Mouse (Mus musculus): ENCODE measurements around the gene Katnb1. TPM values are rescaled to one million over a fixed set of nuclear protein-coding genes. Genes with fewer than 3 reads are reported as not detected.
A peak's percentile ranks its signal among the peaks of the same experiment; 100 is the strongest.

Gene Katnb1
- total RNA-seq (2015) (6.3 and 7.3 TPM in 2 replicates), total RNA-seq (2017) (25.2 and 25.9 TPM in 2 replicates)

DNA sequence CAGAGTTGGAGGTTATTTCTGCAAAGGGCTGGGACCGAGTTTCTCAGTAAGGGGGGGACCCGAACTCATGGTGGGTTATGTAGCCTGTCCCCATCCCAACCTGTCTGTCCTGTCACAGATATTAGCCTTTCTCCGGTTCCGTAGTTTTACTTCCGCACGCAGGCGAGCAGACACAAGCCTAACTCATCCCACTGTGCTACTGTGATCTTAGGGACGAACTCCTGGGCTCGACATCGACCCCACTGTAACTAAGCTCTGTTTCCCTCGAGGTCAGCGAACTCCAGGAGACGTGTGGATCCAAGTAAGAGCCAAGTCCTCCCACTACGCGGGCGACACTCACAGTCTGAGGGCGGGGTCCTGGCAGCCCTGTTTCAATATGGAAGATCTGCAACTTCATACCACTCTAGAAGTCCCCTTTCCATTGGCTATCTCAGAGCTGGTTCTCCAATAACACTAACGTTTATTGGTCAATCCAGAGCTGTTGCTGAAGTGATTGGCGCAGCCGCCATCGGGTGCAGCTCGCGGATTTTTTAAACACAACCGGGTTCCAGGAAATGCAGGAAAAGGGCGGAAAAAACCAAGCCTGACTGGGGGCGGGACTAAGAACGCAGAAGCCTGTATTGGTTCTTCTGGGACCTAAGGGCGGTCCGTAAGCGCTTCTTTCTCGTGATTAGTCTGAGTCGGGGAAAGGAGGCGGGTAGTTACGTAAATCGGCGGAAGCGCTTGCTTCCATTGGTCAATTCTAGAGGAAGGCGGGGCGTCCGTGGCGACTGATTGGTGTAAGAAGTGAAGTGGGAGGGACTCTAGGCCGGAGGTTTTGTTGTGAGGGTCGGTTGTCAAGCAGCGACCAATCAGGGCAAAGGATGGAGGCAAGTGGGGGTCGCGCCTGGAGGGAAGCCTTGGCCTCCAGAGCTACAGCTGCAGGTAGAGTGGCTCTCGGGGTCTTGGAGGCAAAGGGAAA is at the start of gene Katnb1:
Gene Katnb1 (plus strand): TSS at position 806 of the 961 bp plus-strand sequence.
- ATAC-seq (replicated peaks; ENCODE audit: poor library complexity): peak; percentile 86

DNA sequence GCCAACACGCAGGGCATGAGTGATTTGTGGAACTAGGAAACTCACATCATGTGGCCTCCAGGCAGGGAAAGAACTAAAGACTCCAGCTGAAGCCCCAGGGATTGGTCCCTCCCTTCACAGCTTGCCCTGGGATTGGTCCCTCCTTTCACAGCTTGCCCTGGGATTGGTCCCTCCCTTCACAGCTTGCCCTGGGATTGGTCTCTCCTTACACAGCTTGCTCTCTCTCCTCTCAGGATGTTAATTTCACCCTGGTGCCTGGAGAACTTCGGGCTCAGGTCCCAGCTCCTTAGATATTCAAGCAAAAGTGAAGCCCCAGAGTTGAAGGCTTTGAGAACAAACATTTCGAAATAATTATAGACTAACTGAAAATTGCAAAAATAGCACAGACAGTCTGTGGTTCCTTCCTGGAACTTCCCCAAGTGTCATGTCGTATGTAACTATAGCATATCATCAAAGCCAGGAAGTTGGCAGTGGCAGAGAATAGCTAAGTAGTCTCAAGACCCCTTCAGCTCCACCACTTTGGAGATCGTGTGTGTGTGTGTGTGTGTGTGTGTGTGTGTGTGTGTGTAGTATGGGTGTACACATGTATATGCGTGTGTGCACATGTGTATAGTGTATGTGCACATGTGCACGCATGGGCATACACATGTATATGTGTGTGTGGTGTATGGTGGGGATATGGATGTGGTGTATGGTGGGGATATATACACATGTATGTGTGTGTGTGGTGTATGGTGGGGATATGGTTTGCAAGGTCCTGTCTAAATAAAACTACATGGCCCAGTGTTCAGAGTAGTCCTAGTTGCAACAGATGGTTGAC is 43.7 kb upstream of the Katnb1 start:
- peak; percentile 93 for ATAC-seq (replicated peaks; ENCODE audit: poor library complexity)

DNA sequence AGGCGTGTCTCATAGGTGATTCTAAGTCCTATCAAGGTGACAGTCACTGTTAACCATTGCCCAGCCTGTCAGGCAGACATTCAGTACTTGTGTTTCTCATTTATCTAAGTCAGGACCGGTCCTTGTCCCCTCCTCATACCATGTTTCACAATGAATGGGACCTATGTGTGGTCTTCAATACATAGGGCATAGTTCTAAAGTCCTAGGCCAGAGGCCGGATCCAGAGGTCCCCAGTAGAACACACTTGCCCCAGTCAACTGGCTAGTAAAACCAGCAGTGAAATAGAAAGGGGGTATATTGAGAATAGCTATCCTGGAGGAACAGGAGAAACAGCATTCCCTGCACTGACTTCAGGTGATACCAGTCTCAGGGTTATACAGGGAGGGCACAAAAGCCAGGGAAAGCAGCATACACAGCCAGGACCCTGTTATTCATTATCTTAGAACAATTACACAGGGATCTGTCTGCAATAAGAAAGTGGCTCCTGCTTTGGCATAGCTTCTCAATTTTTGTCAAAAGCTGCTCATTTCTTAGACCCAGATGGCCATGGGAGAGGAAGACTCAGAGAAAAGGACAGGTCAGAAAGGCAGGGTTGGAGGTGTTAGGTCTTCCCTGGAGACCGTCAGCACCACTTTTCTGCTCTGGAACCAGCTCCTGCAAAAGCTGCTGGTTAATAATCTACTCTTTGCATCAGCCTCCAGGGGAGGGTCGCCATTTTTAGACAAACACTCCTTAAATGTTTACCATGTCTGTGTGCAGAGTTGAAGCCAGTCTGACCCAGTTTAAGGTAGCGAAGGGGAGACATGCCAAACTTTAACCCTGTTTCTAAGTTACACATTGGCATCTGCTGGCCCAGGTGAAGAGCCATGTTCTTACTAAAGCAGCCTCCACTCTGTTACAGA is 38.9 kb upstream of the Katnb1 start:
- no peak for ATAC-seq (replicated peaks; ENCODE audit: poor library complexity)

DNA sequence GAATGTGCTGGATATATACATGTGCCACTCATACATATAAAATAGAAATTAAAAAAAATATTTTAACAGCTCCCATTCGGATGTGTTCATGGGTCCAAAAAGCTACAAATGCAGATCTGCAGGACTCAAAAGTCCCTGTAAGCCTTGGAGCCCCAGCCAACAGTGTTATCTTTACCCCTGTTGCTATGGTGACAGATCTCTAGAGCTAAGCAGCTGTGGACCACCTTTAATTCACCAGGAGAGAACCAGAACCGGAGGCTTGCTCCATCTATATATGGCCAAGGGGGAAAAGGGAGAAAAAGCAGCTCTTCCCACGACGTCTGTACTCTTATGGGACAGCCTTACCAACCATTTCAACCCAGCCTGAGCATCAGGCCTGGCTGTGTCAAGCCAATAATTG is 36.2 kb upstream of the Katnb1 start:
- ATAC-seq (replicated peaks; ENCODE audit: poor library complexity): no peak

DNA sequence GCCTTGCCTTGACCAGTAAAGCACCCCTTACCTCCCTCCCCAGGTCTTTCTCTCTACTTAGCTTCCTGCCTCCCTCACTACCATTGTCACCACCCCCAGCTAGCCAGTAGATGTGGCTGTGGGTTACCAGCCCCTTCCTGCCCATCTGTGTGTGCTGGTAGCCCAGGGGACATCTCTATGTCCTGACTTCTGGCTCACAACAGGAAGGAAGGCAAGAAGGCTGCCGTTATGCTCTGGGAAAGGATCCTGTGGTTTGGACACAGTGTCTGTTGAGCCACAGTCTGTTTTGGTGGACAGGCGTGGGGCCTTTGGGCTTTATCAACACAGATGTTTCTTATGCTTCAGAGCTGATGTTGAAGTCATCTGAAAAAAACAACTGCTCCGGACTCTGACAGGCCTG is 34.0 kb upstream of the Katnb1 start:
- ATAC-seq (replicated peaks; ENCODE audit: poor library complexity): peak; percentile 92

DNA sequence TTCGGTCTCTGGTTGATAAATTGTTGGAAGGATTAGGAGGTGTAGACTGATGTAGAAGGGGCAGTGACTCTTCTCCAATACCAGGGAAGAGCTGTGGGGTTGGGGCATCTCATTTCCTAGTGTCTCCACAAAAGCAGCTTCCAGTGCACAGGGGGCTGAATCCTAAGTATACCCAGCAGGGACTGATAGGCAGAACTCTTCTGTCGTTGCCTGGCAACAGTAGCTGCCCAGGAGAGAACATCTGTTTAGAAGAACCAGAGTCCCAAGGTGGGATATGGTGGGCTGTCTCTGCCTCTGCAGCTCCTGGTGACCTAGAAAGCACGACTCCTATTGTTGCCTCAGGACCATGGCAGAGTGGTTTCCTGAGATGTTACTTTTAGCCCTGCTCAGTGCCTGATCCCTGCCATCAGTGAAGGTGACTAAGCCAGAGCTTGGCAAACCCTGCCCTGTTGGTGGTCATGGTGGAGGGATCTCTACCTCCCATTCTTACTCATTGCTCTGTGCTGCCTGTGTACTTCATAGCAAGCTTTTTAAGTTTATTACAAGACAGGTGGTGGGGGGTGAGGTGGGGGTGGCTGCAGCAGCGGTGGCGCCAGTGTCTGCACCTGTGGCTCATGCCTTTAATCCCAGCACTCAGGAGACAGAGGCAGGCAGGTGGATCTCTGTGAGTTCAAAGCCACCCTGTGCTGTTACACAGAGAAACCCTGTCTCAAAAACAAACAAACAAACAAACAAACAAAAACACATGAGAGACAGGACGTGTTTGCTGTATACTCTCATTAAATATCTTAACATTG is 32.9 kb upstream of the Katnb1 start:
- ATAC-seq (replicated peaks; ENCODE audit: poor library complexity): no peak

DNA sequence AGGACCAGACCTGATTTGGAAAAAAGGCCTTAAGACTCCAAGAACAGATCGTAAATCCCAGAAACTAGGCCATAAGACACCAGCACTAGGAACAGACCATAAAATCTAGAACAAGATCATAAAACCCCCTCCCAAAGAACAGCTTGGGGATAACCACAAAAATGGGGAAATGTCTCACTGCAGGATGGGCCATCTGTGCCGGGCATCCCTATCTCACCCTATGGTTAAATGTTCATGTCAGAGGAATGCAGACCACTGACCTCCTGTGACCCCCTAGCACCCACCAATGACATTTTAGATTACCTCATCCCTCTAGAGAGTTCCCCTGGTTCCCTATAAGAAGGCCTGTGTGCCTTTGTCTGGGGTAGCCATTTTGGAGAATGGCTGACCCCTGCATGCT is 31.4 kb upstream of the Katnb1 start:
- ATAC-seq (replicated peaks; ENCODE audit: poor library complexity): peak; percentile 57

DNA sequence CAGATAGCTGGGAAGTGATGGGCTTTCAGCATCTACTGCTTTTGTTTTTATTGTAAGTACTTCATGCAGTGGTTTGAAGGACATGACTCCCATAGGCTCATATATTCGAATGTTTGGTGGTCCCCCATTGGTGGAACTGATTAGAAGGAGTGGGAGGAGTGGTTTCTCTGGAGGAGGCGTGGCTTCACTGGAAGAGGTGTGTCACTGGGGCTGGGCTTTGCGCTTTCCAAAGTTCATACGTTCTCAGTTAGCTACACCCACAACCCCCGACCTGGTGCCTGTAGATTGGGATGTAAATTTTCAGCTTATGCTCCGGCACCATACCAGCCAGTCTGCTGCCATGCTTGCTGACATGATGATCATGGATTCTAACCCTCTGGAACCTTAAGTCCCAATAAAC is 26.5 kb upstream of the Katnb1 start:
- ATAC-seq (replicated peaks; ENCODE audit: poor library complexity): no peak

DNA sequence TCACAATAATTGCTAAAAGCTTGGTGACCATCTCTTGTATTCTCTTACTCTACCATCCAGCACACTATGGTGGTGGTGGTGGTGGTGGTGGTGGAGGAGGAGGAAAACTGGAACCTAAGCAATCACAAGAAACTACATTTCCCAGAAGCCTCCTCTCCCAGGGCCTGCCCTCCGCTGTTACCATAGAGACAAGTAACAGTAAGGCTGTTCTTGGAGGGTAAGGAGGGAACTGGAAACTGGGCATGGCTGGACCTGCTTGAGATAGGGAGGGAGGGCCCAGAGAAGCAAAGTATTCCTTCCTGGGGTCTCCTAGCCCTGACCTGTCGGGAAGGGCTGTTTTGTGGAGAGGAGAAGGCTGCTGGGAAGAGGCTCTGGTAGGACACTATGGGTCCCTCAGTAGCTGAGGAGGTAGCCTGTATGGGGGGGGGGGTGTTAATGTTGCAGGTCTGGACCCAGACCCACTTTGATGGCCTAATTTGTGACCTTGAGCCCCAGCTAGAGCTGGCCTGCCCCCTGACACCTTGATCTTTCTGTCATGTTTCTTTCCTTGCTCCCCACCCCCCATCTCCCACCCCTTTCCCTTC is 26.0 kb upstream of the Katnb1 start, which contains the start of gene Drc7:
Gene Drc7 (plus strand): TSS at position 177 of the 584 bp plus-strand sequence.
- peak; percentile 67 for ATAC-seq (replicated peaks; ENCODE audit: poor library complexity)

DNA sequence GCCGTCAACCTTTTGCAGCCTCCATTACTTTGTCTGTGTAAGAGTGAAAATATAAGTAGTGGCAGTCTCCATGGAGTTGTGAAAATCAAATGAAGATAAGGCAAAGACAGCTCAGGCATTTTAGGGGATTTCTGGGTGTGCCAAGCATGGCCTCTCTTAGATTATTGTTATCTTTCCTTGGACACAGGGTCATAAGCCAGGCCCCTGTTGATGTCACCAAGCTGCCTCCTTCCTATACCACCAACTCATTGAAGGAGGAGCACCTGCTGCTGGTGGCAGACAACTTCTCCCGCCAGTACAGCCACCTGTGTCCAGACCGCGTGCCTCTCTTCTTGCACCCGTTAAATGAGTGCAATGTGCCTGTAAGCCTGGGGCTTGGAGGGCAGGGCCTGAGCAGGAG is 24.6 kb upstream of the Katnb1 start:
- peak; percentile 62 for ATAC-seq (replicated peaks; ENCODE audit: poor library complexity)

DNA sequence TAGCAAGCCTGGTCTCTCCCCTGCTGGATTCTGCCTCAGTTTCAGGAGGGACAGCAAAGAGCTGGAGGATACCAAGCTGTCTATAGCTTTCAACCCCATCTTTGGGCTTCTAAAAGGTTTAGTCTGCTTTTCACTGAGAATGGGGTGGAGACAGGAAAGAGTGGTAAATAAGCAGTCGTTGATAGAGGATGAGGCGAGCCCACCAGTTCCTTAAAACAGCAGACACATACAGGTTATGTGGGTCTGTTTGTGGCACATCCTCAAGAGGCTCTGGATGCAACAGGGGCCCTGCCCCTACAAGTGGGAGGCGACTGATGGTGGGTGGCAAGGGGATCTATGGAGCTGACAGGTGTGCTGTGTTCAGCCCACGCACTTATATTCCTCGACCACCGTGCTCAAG is 22.3 kb upstream of the Katnb1 start:
- peak; percentile 30 for ATAC-seq (replicated peaks; ENCODE audit: poor library complexity)

DNA sequence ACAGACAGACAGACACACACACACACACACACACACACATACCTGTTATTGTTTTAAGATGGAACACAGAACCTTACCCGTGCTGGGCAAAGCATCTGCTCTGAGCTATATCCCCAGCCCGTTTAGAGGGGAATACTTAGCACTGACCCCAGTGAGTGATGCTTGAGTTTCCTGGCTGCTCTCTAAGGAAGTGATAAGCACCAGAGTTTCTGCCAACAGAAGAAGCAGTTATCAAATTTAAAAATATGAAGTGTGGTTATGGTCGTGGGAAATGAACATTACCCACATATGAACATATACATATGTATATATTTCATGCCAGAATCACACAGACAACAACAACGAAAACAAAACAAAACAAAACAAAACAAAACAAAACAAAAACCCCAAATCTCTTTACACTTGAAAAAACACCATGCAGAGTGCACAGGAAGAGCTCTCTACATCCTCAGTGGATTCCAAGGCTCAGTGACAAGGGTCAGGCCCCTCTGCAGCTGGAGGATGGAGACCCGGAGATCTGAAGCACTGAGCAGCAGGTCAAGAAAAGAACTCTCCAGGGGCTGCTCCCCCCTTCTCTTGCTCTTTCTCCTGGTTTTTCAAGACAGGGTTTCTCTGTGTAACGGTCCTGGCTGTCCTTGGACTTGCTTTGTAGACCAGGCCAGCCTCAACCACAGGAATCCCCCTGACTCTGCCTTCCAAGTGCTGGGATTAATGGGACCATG is 21.0 kb upstream of the Katnb1 start:
- ATAC-seq (replicated peaks; ENCODE audit: poor library complexity): no peak

DNA sequence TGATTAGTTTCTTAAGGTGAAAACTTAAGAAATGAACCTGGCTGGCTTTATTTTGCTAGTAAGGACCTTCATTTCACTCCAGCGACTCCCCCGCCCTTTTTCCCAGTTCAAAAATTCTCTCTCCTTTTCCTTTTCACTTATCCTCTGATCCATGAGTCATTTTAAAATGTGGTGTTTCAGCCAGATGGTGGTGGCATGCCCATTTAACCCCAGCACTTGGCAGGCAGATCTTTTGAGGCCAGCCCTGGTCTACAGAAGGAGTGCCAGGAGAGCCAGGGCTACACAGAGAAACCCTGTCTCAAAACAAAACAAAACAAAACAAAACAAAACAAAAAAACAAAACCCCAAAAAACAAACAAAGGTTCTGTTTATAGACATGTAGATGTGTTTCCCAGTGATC is 16.5 kb upstream of the Katnb1 start:
- no peak for ATAC-seq (replicated peaks; ENCODE audit: poor library complexity)

DNA sequence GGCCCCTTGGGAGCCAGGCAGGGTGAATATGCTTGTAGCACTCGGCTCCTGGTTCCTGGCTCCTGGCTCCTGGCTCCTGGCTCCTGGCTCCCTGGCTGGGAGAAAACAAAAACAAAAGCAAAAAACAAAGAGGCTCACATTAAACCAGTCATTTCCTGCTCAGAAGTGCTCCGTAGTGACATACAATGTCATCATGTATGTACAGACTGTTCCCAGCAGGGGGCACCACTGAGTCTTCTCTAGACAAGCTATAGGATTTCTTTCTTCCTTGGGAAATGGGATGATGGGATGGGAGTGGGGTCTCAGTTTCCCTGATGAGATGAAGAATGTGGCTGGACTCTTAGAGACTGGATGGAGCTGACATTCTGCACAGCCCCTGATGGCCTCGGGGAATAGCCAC is 13.4 kb upstream of the Katnb1 start:
- ATAC-seq (replicated peaks; ENCODE audit: poor library complexity): peak; percentile 90

DNA sequence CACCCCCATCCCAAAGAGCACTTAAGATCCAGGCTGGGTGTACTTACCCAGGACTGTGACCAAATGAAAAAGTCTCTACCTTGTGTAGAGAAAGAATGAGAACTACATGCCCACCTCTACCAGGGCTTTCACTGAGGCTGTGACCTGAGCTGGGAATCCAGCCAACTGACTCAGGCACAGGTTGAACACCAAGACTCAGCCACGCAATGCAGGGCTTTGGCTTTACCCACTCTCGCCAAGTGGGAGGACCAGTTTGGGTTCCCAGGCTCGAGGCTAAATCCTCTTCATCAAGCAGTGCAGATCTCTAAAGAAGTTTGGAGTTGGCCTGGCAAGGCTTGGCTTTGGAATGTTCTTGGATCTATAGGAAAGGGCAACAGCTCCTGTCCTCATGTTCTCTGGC is 5.5 kb upstream of the Katnb1 start:
- ATAC-seq (replicated peaks; ENCODE audit: poor library complexity): no peak

DNA sequence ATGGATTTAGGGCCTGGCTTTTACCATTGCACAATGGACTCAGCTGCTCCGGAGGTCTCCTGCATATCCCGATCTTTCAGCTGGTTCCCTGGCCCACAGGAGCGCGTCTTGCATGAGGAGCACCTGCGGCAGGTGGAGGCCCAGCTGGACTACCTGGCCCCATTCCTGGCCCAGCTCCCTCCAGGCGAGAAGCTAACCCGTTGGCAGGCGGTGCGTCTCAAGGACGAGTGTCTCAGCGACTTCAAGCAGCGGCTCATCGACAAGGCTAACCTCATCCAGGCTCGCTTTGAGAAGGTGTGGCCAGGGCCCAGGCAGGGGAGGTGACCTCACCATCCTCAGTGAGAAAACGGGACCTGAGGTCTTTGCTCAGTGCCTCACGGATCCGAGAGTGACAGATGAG is 4.8 kb upstream of the Katnb1 start:
- ATAC-seq (replicated peaks; ENCODE audit: poor library complexity): no peak

DNA sequence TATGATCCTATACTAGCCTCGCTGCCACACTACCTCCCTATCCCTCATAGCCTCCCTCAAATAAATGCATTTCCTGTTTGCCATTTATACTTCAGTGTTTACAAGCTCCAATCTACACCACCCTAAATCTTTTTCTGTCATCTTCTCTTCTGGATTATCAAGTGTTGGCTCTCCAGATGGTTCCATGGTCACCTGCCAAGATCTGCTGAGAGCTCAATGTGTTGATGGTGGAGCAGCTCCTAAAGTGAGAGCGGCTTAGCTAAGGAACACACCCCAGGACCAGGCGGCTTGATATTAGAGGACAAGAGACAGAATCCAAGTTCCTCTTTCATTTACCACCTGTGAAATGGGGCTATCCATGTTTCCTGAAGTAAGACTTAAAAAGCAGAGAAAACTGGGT is 2.9 kb upstream of the Katnb1 start:
- no peak for ATAC-seq (replicated peaks; ENCODE audit: poor library complexity)

DNA sequence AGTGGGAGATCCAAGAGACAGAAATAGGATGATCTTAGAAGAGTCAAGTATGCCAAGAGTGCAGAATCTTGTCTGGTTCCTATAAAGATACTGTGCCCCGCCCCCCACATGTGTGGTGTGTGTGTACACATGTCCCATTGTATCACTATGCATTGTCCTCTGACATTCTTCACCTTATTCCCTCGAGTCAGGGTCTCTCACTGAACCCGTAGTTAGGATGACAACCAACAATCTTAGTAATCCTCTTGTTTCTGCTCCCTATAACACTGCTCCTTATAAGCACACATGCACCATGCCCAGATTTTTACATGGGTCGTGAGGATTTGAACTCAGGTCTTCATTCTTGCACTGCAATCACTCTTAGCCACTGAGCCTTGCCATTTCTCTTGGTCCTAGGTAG is 1.7 kb upstream of the Katnb1 start:
- no peak for ATAC-seq (replicated peaks; ENCODE audit: poor library complexity)

DNA sequence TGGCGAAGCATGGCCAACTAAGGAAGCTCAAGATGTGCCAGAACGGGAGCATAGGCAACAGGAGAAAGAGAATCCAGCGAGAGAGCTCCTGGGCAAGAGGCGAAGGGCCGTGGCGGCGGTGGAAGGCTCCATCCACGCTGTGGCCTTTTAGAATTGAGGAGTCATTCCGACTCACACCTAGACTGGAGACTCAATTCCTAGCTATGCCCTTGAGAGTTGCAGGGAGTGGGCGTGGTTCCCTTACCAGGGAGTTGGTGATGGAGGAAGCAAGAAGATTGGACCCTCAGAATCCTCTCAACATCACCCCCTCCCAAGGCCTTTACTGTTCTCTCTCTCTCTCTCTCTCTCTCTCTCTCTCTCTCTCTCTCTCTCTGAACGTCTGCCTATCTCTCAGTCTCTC is 664 bp downstream of the Katnb1 start:
- no peak for ATAC-seq (replicated peaks; ENCODE audit: poor library complexity)
